Mouse (Mus musculus): Measurements from ENCODE around the gene Zfp354b. TPM values are rescaled to one million over a fixed set of nuclear protein-coding genes. Genes with fewer than 3 reads are reported as not detected.

Gene Zfp354b
- polyA plus RNA-seq, 1 experiment from 2014 or later = 1.6 TPM

Other genes with a start within 250 kb of the Zfp354b start
- 45.9 and 49.4 TPM in 2 replicates for gene Zfp354c, start 103.9 kb downstream of the Zfp354b start, polyA plus RNA-seq (2014; fragmentation: Nextera tagmentation; extraction: Ambion mirVana)
- 0.79 and 0.81 TPM in 2 replicates for gene Zfp879, start 90.1 kb downstream of the Zfp354b start, polyA plus RNA-seq (2014; fragmentation: Nextera tagmentation; extraction: Ambion mirVana)
- gene Grm6, start 80.9 kb downstream of the Zfp354b start, polyA plus RNA-seq (2014; fragmentation: Nextera tagmentation; extraction: Ambion mirVana) = 0.05 and 0.13 TPM in 2 replicates
- 6.8 and 8.2 TPM in 2 replicates for gene Zfp454, start 44.0 kb downstream of the Zfp354b start, polyA plus RNA-seq (2014; fragmentation: Nextera tagmentation; extraction: Ambion mirVana)
- 10.1 and 10.5 TPM in 2 replicates for gene Zfp2, start 15.5 kb downstream of the Zfp354b start, polyA plus RNA-seq (2014; fragmentation: Nextera tagmentation; extraction: Ambion mirVana)
- not detected in 2 replicates for gene 4933414I15Rik, start 12.1 kb upstream of the Zfp354b start, polyA plus RNA-seq (2014; fragmentation: Nextera tagmentation; extraction: Ambion mirVana)
- gene Prop1, start 22.1 kb upstream of the Zfp354b start, polyA plus RNA-seq (2014; fragmentation: Nextera tagmentation; extraction: Ambion mirVana) = not detected in 2 replicates
- not detected in 2 replicates for gene Olfr1378, start 34.9 kb upstream of the Zfp354b start, polyA plus RNA-seq (2014; fragmentation: Nextera tagmentation; extraction: Ambion mirVana)
- 0.17 TPM in 1 of 2 replicates, not detected in the other for gene Olfr1377, start 50.3 kb upstream of the Zfp354b start, polyA plus RNA-seq (2014; fragmentation: Nextera tagmentation; extraction: Ambion mirVana)
- gene Olfr51, start 72.0 kb upstream of the Zfp354b start, polyA plus RNA-seq (2014; fragmentation: Nextera tagmentation; extraction: Ambion mirVana) = not detected in 2 replicates
- gene Olfr54, start 82.6 kb upstream of the Zfp354b start, polyA plus RNA-seq (2014; fragmentation: Nextera tagmentation; extraction: Ambion mirVana) = 0.04 TPM in 1 of 2 replicates, not detected in the other
- gene Olfr1375, start 116.5 kb upstream of the Zfp354b start, polyA plus RNA-seq (2014; fragmentation: Nextera tagmentation; extraction: Ambion mirVana) = not detected in 2 replicates
- 8.0 and 10.4 TPM in 2 replicates for gene Zfp354a, start 127.6 kb upstream of the Zfp354b start, polyA plus RNA-seq (2014; fragmentation: Nextera tagmentation; extraction: Ambion mirVana)

Data from embryonic facial prominence, embryonic 14.5 days (tissue).